Mouse (Mus musculus) hindbrain, embryonic 14.5 days (tissue): ENCODE measurements around the gene Rab35. TPM values are rescaled to one million over a fixed set of nuclear protein-coding genes. Genes with fewer than 3 reads are reported as not detected.

ENCODE experiments used
- ATAC-seq: fragments of 200-750 bp; cut with Nextera tagmentation; 2 replicates; pipeline ENCODE4 v1.8.0; 2017; ENCODE audit warnings: moderate number of reproducible peaks, mild to moderate bottlenecking, moderate TSS enrichment, moderate library complexity; ENCODE audit not compliant: low FRiP score
- DNase-seq: peaks from one replicate; pipeline ENCODE4 v3.0.0-alpha.2; 2015; ENCODE audit warnings: low spot score
- H3K27ac ChIP-seq: fragments of 300-500 bp; sonication (generic); 2 replicates; pipeline ENCODE4 v1.5.1; 2014; ENCODE audit warnings: mild to moderate bottlenecking, moderate library complexity
- H3K27me3 ChIP-seq: fragments of 300-500 bp; sonication (generic); 2 replicates; pipeline ENCODE4 v1.6.1; 2014; ENCODE audit warnings: mild to moderate bottlenecking, low read length, mixed read lengths; ENCODE audit not compliant: control insufficient read depth, insufficient read depth
- H3K36me3 ChIP-seq: fragments of 300-500 bp; sonication (generic); replicated peaks from 2 replicates; pipeline ENCODE4 v1.6.1; 2014; ENCODE audit not compliant: control insufficient read depth, insufficient read depth
- H3K4me1 ChIP-seq: fragments of 300-500 bp; sonication (generic); replicated peaks from 2 replicates; pipeline ENCODE4 v1.6.1; 2014; ENCODE audit warnings: antibody characterized with exemption, low read length, mixed read lengths; ENCODE audit not compliant: control insufficient read depth, insufficient read depth
- H3K4me2 ChIP-seq: fragments of 300-500 bp; sonication (generic); replicated peaks from 2 replicates; pipeline ENCODE4 v1.6.1; 2014; ENCODE audit warnings: mild to moderate bottlenecking, moderate library complexity
- H3K4me3 ChIP-seq: fragments of 300-500 bp; sonication (generic); replicated peaks from 2 replicates; pipeline ENCODE4 v1.5.1; 2014; ENCODE audit warnings: mild to moderate bottlenecking, low read length
- H3K9ac ChIP-seq: fragments of 300-500 bp; sonication (generic); 2 replicates; pipeline ENCODE4 v1.6.1; 2014
- H3K9me3 ChIP-seq: fragments of 300-500 bp; sonication (generic); 2 replicates; pipeline ENCODE4 v1.6.1; 2016; ENCODE audit warnings: low read length; ENCODE audit not compliant: control insufficient read depth
- WGBS: fragments of 180-500 bp; shearing (Covaris S2); extraction: QIAGEN DNeasy Blood & Tissue Kit; methylation state at CpG from one replicate; pipeline ENCODE4 v1.1.7; 2014; 5-methylcytosine and 5-hydroxymethylcytosine counted together
- polyA plus RNA-seq: library from polyadenylated mRNA; unstranded; fragments of >200 nt; fragmentation: Nextera tagmentation; extraction: Ambion mirVana; gene quantifications from 2 replicates; pipeline ENCODE4 v1.2.1, GENCODE M21; 2014

The Rab35 gene
- 23.3 and 27.7 TPM in 2 replicates for polyA plus RNA-seq

GRCm38 (mm10) chr5:115631505-115632357 lies at the start of gene Rab35:
Gene Rab35 (plus strand): TSS chr5:115631908.
- H3K36me3 ChIP-seq = no peaks in the 10 kb centered on the region; the same call in 1 of the 2 replicates
- H3K4me3 ChIP-seq = peak within 1 kb of the TSS; percentile 80
- H3K27ac ChIP-seq = peak within 1 kb of the TSS; percentile 91
- ATAC-seq (peak; percentile 83), DNase-seq (peak; percentile 99)
- H3K27me3 ChIP-seq = no peaks in the 10 kb centered on the region
- no peaks in the 10 kb centered on the region for H3K9me3 ChIP-seq
- under 1% methylated on average over 65 of the region's 125 CpGs for WGBS
- peaks cover 26% of the 10 kb centered on the region for H3K4me1 ChIP-seq
- H3K9ac ChIP-seq = peak within 1 kb of the TSS; percentile 86
- peak within 1 kb of the TSS; percentile 88 for H3K4me2 ChIP-seq

- no peak for ATAC-seq
- Histone ChIP-seq H3K4me3 (no peak overlapping the region), H3K9ac (no peak overlapping the region), H3K36me3 (peaks cover 99% of the 10 kb centered on the region), H3K27ac (no peak overlapping the region), H3K27me3 (no peaks in the 10 kb centered on the region), H3K4me2 (no peak overlapping the region), H3K9me3 (peaks cover 5% of the 10 kb centered on the region; the same call in 1 of the 2 replicates), H3K4me1 (no peaks in the 10 kb centered on the region)
- 88% methylated on average over 12 of the region's 12 CpGs for WGBS
- no peak for DNase-seq
Measured at GRCm38 (mm10) chr5:115585616-115586015, 46.1 kb upstream of the Rab35 start.

GRCm38 (mm10) chr5:115586166-115586565 lies 45.5 kb upstream of the Rab35 start:
- no peak for ATAC-seq
- no peak overlapping the region for H3K9ac ChIP-seq
- H3K4me3 ChIP-seq = no peak overlapping the region
- no peaks in the 10 kb centered on the region for H3K27me3 ChIP-seq
- no peak for DNase-seq
- peaks cover 5% of the 10 kb centered on the region; the same call in 1 of the 2 replicates for H3K9me3 ChIP-seq
- no peaks in the 10 kb centered on the region for H3K4me1 ChIP-seq
- H3K27ac ChIP-seq = no peak overlapping the region
- H3K36me3 ChIP-seq = peaks cover 99% of the 10 kb centered on the region
- WGBS = 69% methylated on average over 15 of the region's 15 CpGs
- no peak overlapping the region for H3K4me2 ChIP-seq

- WGBS = 93% methylated on average over 2 of the region's 2 CpGs
Measured at GRCm38 (mm10) chr5:115586780-115587179, 44.9 kb upstream of the Rab35 start.

GRCm38 (mm10) chr5:115591028-115591427 lies 40.7 kb upstream of the Rab35 start:
- Histone ChIP-seq H3K4me1 (no peaks in the 10 kb centered on the region), H3K36me3 (peaks cover 98% of the 10 kb centered on the region), H3K9ac (no peak overlapping the region), H3K27ac (no peak overlapping the region), H3K4me2 (no peak overlapping the region), H3K27me3 (no peaks in the 10 kb centered on the region), H3K9me3 (no peaks in the 10 kb centered on the region), H3K4me3 (no peak overlapping the region)
- no peak for ATAC-seq
- WGBS = 85% methylated on average over 11 of the region's 11 CpGs
- no peak for DNase-seq

More at GRCm38 (mm10) chr5:115586780-115587179, 44.9 kb upstream of the Rab35 start:
- Histone ChIP-seq H3K36me3 (peaks cover 99% of the 10 kb centered on the region), H3K27me3 (no peaks in the 10 kb centered on the region), H3K9ac (no peak overlapping the region), H3K4me3 (no peak overlapping the region), H3K4me1 (no peaks in the 10 kb centered on the region), H3K9me3 (peaks cover 5% of the 10 kb centered on the region; the same call in 1 of the 2 replicates), H3K27ac (no peak overlapping the region), H3K4me2 (no peak overlapping the region)
- ATAC-seq = no peak
- DNase-seq = no peak

GRCm38 (mm10) chr5:115591506-115591905 lies 40.2 kb upstream of the Rab35 start:
- peaks cover 98% of the 10 kb centered on the region for H3K36me3 ChIP-seq
- no peak overlapping the region for H3K4me3 ChIP-seq
- H3K27ac ChIP-seq = no peak overlapping the region
- WGBS = 96% methylated on average over 2 of the region's 2 CpGs
- H3K9me3 ChIP-seq = no peaks in the 10 kb centered on the region
- DNase-seq = no peak
- H3K27me3 ChIP-seq = no peaks in the 10 kb centered on the region
- H3K4me1 ChIP-seq = no peaks in the 10 kb centered on the region
- ATAC-seq = no peak
- H3K9ac ChIP-seq = no peak overlapping the region
- H3K4me2 ChIP-seq = no peak overlapping the region

- H3K4me2 ChIP-seq = no peak overlapping the region
- H3K9ac ChIP-seq = no peak overlapping the region
- H3K27ac ChIP-seq = no peak overlapping the region
- no peaks in the 10 kb centered on the region for H3K27me3 ChIP-seq
- no peaks in the 10 kb centered on the region for H3K9me3 ChIP-seq
- DNase-seq (no peak), ATAC-seq (no peak)
- H3K36me3 ChIP-seq = peaks cover 98% of the 10 kb centered on the region
- no peak overlapping the region for H3K4me3 ChIP-seq
- no peaks in the 10 kb centered on the region for H3K4me1 ChIP-seq
- 96% methylated on average over 6 of the region's 6 CpGs for WGBS
Measured at GRCm38 (mm10) chr5:115603561-115603960, 28.1 kb upstream of the Rab35 start.

- DNase-seq = no peak
- WGBS = 94% methylated on average over 11 of the region's 11 CpGs
- H3K9ac ChIP-seq = no peak overlapping the region
Measured at GRCm38 (mm10) chr5:115611566-115611965, 20.1 kb upstream of the Rab35 start.

GRCm38 (mm10) chr5:115613332-115613731 lies 18.4 kb upstream of the Rab35 start:
- no peak overlapping the region for H3K27ac ChIP-seq
- no peak overlapping the region for H3K4me2 ChIP-seq
- H3K9me3 ChIP-seq = no peaks in the 10 kb centered on the region
- no peak overlapping the region for H3K4me3 ChIP-seq
- H3K4me1 ChIP-seq = no peaks in the 10 kb centered on the region
- H3K27me3 ChIP-seq = no peaks in the 10 kb centered on the region
- no peak for ATAC-seq
- DNase-seq = no peak
- H3K9ac ChIP-seq = no peak overlapping the region
- H3K36me3 ChIP-seq = peaks cover 99% of the 10 kb centered on the region
- WGBS = 94% methylated on average over 9 of the region's 9 CpGs

More at GRCm38 (mm10) chr5:115611566-115611965, 20.1 kb upstream of the Rab35 start:
- Histone ChIP-seq H3K27ac (no peak overlapping the region), H3K4me2 (no peak overlapping the region), H3K36me3 (peaks cover 99% of the 10 kb centered on the region), H3K9me3 (no peaks in the 10 kb centered on the region), H3K27me3 (no peaks in the 10 kb centered on the region), H3K4me3 (no peak overlapping the region), H3K4me1 (no peaks in the 10 kb centered on the region)
- no peak for ATAC-seq
